ENCODE assay signal across 30 mouse cellular contexts in the genomic region with DNA sequence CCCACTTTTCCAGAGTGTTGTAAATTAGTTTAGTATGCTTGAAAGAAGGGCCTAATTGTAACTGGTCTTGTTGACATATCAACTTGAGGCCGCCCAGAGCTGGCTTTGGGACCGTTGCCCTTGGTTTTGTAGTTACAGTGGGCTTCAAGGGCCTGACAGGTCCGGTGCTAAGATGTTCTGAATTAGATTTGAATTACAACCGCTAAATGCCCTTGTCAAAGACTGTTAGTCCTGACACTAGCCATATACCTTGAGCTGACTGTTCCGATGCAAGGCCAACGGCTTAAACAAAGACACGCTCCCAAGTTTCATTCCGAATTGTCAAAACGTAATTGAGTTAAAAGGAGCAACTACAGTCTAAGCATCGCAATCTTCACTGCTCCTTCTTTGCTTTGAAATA.
DNase-seq lines count a peak whose midpoint lies in the region; ATAC-seq and TF ChIP-seq lines count a peak whose summit lies in the region.
"Had no signal": no experiment of that assay in that cellular context is flagged by ENCODE, and none has a peak within 500 bp of the region (broad histone marks: within the 10 kb centered on the region; RNA-seq: fewer than 3 reads in every experiment).

No protein-coding gene starts in this region.

- peak overlapping the region; percentile 32 for H3K4me2 ChIP-seq in embryonic facial prominence, embryonic 12.5 days (replicated peaks)
- peak overlapping the region; percentile 4; the same call in 1 of the 2 replicates for H3K4me2 ChIP-seq in limb, embryonic 14.5 days (replicated peaks; ENCODE audit: low read depth, low read length, severe bottlenecking)
- H3K4me2 ChIP-seq: heart, embryonic 15.5 days; hindbrain, embryonic 13.5 days; liver, embryonic 12.5 days; midbrain, embryonic 12.5 days; neural tube, embryonic 12.5 days had no signal

- peak overlapping the region; percentile 74; the same call in 1 of the 2 replicates for H3K27ac ChIP-seq in embryonic facial prominence, embryonic 12.5 days
- no peak overlapping the region for H3K27ac ChIP-seq in limb, embryonic 14.5 days (replicated peaks; ENCODE audit: low read depth, low read length)
- H3K27ac ChIP-seq: heart, embryonic 15.5 days; hindbrain, embryonic 13.5 days; liver, embryonic 12.5 days; midbrain, embryonic 12.5 days; neural tube, embryonic 12.5 days had no signal

- H3K9ac ChIP-seq in embryonic facial prominence, embryonic 12.5 days, result no peak overlapping the region
- no peak overlapping the region for H3K9ac ChIP-seq in limb, embryonic 14.5 days (ENCODE audit: low read depth, low read length, severe bottlenecking)
- H3K9ac ChIP-seq: heart, embryonic 15.5 days; hindbrain, embryonic 13.5 days; liver, embryonic 12.5 days; liver, postnatal 0 days; midbrain, embryonic 12.5 days; neural tube, embryonic 12.5 days had no signal

- TF ChIP-seq POLR2A in limb, embryonic 14.5 days (IDR thresholded peaks at IDR 0.05; ENCODE audit: borderline replicate concordance, extremely low read depth, insufficient read depth, insufficient read length), result no peak

- H3K4me3 ChIP-seq in embryonic facial prominence, embryonic 12.5 days, result no peak overlapping the region
- no peak overlapping the region for H3K4me3 ChIP-seq in limb, embryonic 14.5 days (replicated peaks; ENCODE audit: low read length)
- H3K4me3 ChIP-seq: erythroblast, embryonic 14.5 days; heart, embryonic 15.5 days; hindbrain, embryonic 13.5 days; liver, embryonic 12.5 days; megakaryocyte, embryonic 14.5 days; midbrain, embryonic 12.5 days; myocyte; neural tube, embryonic 12.5 days had no signal

- no peaks in the 10 kb centered on the region for H3K36me3 ChIP-seq in embryonic facial prominence, embryonic 12.5 days
- H3K36me3 ChIP-seq in limb, embryonic 14.5 days (ENCODE audit: control insufficient read depth, insufficient read depth, low read length), result no peaks in the 10 kb centered on the region
- H3K36me3 ChIP-seq: heart, embryonic 15.5 days; hindbrain, embryonic 13.5 days; liver, embryonic 12.5 days; midbrain, embryonic 12.5 days; neural tube, embryonic 12.5 days had no signal

- H3K27me3 ChIP-seq in embryonic facial prominence, embryonic 12.5 days, result no peaks in the 10 kb centered on the region
- H3K27me3 ChIP-seq in limb, embryonic 14.5 days (ENCODE audit: control insufficient read depth, insufficient read depth, low read length), result peaks cover 14% of the 10 kb centered on the region
- H3K27me3 ChIP-seq: neural tube, embryonic 12.5 days had no signal

- WGBS in embryonic facial prominence, embryonic 12.5 days, result 36% methylated on average over 10 of the region's 10 CpGs
- 26% methylated on average over 10 of the region's 10 CpGs for WGBS in limb, embryonic 14.5 days

- no peaks in the 10 kb centered on the region for H3K9me3 ChIP-seq in embryonic facial prominence, embryonic 12.5 days
- peaks cover 8% of the 10 kb centered on the region; the same call in 1 of the 2 replicates for H3K9me3 ChIP-seq in limb, embryonic 14.5 days (ENCODE audit: control insufficient read depth, low read length)
- H3K9me3 ChIP-seq: heart, embryonic 15.5 days; hindbrain, embryonic 13.5 days; liver, embryonic 12.5 days; midbrain, embryonic 12.5 days; neural tube, embryonic 12.5 days had no signal

- peak; percentile 62 for DNase-seq in embryo, embryonic 11 days
- DNase-seq in hindlimb bud, embryonic 11.5 days (ENCODE audit: extremely low spot score, low read depth, low spot score), result peak; percentile 98
- no peak for DNase-seq in limb, embryonic 14.5 days (ENCODE audit: low spot score)
- DNase-seq in adrenal gland, postnatal 10 days, result no peak
- DNase-seq in heart, adult 11 months, result no peak
- DNase-seq in spleen, postnatal 36 days (ENCODE audit: low spot score in 2 of 2), result no peak
- DNase-seq: adrenal gland, adult 8-10 months; B cell, adult 2 months; cerebellum, adult 11 months; cerebellum, postnatal 10 days; heart, postnatal 4 days; kidney, adult 9 months; kidney, postnatal 25 days; left cerebral cortex, postnatal 4 days; liver, postnatal 0 days; lung, postnatal 4 days; right cerebral cortex, adult 18-20 months; thymus, adult 2 months; thymus, postnatal 4 days had no signal

- H3K4me1 ChIP-seq in embryonic facial prominence, embryonic 12.5 days, result peaks cover 44% of the 10 kb centered on the region
- peaks cover 35% of the 10 kb centered on the region for H3K4me1 ChIP-seq in limb, embryonic 14.5 days (ENCODE audit: control insufficient read depth, insufficient read depth, low read length)
- H3K4me1 ChIP-seq: liver, embryonic 12.5 days; megakaryocyte, embryonic 14.5 days had no signal

- peak; percentile 65 for ATAC-seq in embryonic facial prominence, embryonic 12.5 days (ENCODE audit: insufficient number of reproducible peaks, insufficient read depth, low FRiP score, low TSS enrichment)
- no peak for ATAC-seq in limb, embryonic 14.5 days (ENCODE audit: low FRiP score, low read depth)
- ATAC-seq: forebrain, embryonic 16.5 days; intestine, postnatal 0 days; liver, embryonic 12.5 days; liver, postnatal 0 days had no signal

Comparison
In these comparisons a context has a peak if more than half of its experiments do, and no peak if none do; other contexts are left out.
1. DNase-seq: peak in embryo, embryonic 11 days (single experiment) and hindlimb bud, embryonic 11.5 days (single experiment); none in limb, embryonic 14.5 days (single experiment), adrenal gland, postnatal 10 days (single experiment), heart, adult 11 months (single experiment) and spleen, postnatal 36 days (0 of 2).